Mouse (Mus musculus): ENCODE measurements at regions not wholly inside any gene's neighbourhood (a gene's known extent, or its start where the extent isn't known, plus 50 kb on each side); places are given as distances from the start of the nearest gene placed in this dataset.
A peak's percentile ranks its signal among the peaks of the same experiment; 100 is the strongest.

GRCm38 (mm10) chr15:62490548-62490947 is 1354.4 kb downstream of the Gsdmc2 start:
- DNase-seq (ENCODE audit: low spot score): no peak

- DNase-seq (ENCODE audit: low spot score): no peak
Measured at GRCm38 (mm10) chr15:62486540-62486939, 1358.4 kb downstream of the Gsdmc2 start.

DNA sequence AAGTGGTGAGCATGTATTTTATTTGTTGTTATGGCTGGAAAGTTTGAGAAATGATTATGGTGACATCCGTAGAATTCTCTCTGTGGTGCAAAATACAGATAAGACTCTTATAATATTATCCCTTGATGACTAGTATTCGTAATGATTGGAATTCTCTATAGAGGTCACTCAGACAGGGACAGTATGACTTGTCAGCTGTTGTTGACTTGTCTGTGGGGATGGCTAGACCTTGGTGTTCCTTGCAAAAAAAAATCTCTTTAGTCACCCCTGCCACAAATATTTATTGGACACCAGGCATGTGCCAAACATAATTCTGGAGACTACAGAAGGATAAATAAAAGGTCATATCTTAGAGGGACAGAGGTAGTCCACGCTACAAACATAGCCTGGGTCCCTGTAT is 1360.6 kb downstream of the Gsdmc2 start:
- DNase-seq (ENCODE audit: low spot score): no peak

DNA sequence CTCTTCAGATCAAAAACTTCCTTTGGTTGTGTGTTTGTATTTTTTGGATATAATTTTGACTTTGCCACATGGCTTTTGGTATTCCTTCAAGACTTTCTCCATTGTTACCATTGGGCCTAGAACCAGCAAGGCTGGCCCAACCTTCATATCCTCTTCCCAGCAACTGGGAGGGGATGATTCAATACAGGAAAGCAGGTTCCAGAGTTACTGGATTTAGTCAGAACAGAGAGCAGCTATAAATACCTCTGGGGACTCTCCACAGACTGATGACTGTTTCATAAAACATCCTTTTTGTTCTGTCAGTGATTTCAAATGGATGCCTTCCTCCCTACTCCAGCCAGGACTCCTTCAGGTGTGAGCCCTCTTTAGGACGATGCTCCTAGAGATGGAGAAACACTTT is 1361.4 kb downstream of the Gsdmc2 start:
- no peak for DNase-seq (ENCODE audit: low spot score)

- DNase-seq (ENCODE audit: low spot score): no peak
Measured at GRCm38 (mm10) chr15:62482357-62482756, 1362.6 kb downstream of the Gsdmc2 start.

GRCm38 (mm10) chr15:62477779-62478178 is 1367.2 kb downstream of the Gsdmc2 start:
- DNase-seq (ENCODE audit: low spot score): no peak

GRCm38 (mm10) chr15:62476452-62476851 is 1368.5 kb downstream of the Gsdmc2 start:
- DNase-seq (ENCODE audit: low spot score): no peak

DNA sequence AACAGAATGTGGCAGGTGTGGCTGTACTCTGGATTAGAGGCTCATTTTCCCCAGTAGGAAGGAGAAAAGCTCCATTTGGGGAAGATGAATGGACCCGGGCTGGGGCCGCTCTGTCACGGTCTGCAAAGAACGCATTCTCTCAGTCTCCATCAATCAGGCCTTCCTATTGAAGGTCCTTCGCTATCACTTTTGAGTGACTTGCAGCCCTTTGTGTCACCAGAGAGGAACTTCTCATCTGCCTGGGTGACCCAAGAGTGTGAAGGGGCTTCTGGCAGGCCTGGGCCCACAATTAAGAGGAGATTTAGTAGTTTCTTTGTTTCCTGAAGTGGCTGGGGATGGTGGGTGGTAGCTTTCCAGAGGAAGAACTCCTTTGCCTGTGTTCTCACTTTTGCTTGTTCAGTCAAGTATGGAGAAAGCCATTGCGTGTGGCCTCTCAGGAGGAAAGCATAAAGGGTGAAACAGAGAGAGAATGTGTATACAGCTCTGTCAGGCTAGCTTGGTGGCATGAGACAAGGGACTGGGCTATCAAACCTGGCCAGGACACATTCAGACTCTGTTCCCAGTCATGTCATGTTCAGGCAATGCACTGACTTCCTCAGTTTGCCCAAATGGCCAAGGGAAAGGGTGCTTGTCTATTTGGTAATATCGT is 1374.2 kb downstream of the Gsdmc2 start:
- DNase-seq (ENCODE audit: low spot score): no peak

DNA sequence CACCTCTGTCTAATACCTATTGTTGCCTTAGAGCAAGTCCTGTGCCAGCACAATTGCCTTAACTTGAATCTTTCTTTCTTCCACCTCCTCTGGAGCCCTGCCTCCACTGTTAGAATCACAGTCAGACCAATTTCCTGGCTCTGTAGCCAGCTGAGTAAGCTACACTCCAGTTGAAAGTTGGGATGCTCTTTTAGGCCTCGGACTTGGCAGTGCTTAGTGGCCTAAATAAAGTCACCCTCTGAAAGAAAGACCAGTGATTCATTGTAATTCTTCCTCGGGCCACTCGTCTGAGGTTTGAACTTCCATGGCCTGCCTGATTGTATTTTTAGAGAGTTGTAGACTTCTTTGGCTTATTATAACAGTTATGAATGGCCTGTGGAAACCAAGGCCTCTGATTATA is 1376.9 kb downstream of the Gsdmc2 start:
- no peak for DNase-seq (ENCODE audit: low spot score)

GRCm38 (mm10) chr15:62466856-62467255 is 1378.1 kb downstream of the Gsdmc2 start:
- no peak for DNase-seq (ENCODE audit: low spot score)

DNA sequence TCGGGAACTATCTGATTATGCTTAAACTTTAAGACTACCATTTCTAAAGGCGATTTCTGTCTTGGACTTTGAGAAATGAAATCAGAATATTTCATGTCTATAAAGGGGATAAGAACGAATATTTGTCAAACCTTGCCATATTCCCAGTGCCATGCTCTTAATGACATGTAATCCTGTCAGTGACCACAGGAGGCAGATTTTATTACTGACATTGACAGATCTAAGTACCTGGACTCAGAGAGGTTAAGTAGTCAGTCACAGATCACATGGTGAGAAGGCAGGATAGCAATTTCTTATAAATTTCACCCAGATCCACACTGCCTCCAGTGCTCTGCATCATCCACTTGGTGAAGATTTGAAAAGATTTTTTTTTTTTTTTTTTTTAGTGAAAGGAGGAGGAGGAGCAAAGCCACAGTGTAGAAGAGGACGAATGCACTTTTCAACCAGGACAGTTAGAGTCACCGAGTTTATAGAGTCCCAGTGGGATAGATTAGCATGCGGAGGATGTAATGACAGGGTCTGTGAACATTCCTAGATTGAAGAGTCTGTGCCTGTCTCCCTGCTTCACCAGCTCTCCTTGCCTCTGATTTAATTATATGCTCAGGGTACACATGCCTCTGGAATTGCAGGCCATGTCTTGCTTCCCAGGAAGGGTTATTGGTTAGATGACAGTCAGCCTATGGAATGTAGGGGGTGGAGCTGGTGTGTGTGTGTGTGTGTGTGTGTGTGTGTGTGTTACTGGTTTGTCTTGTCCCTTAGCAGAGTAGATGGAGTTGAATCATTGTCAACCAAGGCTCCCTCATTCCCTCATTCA is 1379.7 kb downstream of the Gsdmc2 start:
- no peak for DNase-seq (ENCODE audit: low spot score)

DNA sequence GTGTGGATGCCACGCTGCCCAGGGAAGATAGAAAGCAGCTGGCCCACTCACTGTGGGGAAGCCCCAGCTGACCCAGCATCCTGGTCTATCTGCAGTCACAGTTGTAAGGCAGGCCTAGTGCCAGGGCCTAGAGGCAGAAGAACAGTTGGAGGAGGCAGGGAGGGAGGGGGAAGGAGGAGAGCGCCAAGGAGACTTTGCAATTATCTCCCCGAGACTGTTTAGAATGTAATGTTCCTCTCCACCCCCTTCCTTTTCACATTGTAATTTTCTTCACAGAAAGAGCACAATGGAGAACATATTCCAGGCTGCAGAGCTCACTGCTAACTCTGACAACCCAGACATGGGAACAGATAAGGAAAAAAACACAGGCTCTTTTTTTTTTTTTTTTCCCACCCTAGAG is 1382.3 kb downstream of the Gsdmc2 start:
- DNase-seq (ENCODE audit: low spot score): no peak

- DNase-seq (ENCODE audit: low spot score): peak; percentile 43
Measured at GRCm38 (mm10) chr15:62461398-62462051, 1383.5 kb downstream of the Gsdmc2 start.

DNA sequence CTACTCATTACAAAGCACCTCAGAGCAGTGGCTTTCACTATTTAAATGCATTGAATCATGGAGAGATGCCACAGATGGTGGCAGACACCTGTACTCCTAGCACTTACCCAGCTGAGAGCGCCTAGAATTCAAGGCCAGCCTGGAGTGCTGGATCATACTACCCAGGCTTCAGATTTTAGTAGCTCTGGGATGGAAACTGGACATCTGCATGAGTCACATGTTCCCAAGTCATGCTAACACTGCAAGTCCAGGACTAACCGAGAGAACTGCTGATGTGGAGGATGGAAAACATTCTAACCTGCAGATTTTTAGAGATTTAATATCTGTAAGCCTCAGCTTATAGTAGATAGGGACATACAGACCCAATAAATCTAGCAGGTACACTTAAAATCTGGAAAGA is 1384.3 kb downstream of the Gsdmc2 start:
- no peak for DNase-seq (ENCODE audit: low spot score)

DNA sequence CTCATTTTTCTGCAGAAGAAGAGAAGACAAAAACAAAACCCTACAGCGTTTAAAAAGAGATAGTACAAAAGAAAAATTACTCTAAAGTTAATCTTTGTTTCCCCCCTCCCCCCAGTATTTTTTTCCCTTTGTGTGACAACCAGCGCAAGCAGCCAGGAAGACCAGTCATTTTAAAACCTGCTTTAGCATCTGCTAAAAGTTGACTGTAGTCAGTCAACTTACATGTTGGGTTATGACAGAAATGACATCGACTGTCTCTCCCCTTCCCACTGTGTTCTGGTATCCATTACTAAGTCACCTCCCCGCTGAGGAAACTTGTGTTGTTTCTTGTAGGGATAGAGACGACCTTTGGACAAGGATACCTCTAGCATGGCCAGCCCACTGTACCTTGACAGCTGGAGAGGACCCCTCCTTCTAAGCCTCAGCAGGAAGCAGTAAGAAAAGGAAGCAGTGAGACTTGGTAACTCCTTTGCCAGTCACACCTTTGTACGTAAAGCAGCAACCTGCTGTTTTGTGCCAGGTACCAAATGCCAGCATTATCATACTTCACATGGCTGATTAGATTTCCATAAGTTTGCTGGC is 1384.9 kb downstream of the Gsdmc2 start:
- DNase-seq (ENCODE audit: low spot score): peak; percentile 9

- DNase-seq (ENCODE audit: low spot score): peak; percentile 57
Measured at GRCm38 (mm10) chr15:62457990-62458389, 1387.0 kb downstream of the Gsdmc2 start.

DNA sequence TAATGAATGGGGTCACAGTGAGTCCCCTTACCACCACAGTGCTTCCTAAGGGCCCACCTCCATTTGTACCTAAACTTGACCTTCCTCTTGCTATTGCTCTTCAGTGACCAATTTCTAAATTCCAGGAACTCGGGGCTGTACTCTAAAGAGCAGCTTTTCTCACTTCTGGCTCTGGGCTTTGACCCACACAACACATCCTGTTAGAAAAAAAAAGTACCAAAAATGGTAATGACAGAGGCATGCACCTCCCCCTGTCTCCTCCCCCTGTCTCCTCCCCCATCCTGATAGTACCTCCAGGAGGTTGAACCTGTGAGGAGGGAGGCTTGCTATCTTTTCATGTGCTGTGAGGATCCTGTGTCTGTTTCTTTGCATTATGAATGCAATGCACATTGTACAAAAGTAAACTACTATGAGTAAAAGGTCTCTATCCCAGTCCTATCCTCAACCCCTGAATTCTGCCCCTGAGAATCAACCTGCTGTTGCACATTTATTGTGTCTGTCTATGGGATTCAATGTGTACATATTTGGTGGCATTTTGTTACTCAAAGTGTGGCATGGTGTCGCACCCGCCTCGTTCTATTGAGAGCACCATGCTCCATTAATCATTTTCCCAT is 1387.8 kb downstream of the Gsdmc2 start:
- DNase-seq (ENCODE audit: low spot score): peak; percentile 68

DNA sequence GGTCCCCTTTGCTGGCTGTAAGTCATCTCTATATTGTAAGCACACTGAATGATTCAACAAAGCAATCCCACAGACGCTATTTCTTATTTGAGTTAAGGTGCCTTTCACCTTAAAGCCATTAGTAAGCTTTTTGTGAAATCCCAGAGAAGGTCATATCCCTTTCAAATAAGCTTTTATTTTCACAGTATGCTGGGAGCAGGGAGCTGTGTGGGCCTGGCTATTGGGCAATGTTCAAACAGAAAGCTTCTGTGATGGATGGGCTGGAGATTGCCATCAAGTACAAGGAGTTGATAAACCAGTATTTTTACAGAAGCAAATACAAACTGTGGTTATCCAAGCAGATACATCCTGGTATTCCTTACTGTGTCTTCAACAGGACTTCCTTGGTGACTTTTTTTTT is 1389.0 kb downstream of the Gsdmc2 start:
- no peak for DNase-seq (ENCODE audit: low spot score)

- no peak for DNase-seq (ENCODE audit: low spot score)
Measured at GRCm38 (mm10) chr15:62448116-62448515, 1396.9 kb downstream of the Gsdmc2 start.

- no peak for DNase-seq (ENCODE audit: low spot score)
Measured at GRCm38 (mm10) chr15:62439211-62439610, 1405.8 kb downstream of the Gsdmc2 start.

DNA sequence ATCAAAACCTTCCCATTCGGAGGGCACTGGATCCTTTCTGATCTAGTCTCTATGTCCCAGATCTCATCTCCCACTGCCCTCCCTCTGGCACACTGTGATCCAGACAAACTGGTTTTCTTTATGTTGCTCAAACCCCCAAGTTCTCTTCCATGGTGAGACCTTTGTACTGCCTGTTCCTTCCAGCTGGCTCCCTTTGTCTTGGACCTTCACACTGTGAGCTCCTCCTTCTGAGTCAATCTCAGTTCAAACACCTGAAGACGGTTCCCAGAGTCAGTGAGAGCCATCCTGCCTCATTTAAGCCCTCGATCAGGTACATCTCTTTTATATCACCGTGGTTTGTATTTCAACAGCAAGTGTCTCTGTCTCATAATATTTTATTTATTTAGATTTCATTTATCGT is 1408.3 kb downstream of the Gsdmc2 start:
- DNase-seq (ENCODE audit: low spot score): no peak

All from thymus, postnatal 0 days (tissue).